Mouse (Mus musculus) MEL (cell line): ENCODE measurements at regions not wholly inside any gene's neighbourhood (a gene's known extent, or its start where the extent isn't known, plus 50 kb on each side); places are given as distances from the start of the nearest gene placed in this dataset.

ENCODE experiments used
- DNase-seq: peaks from one replicate; pipeline ENCODE4 v3.0.0; 2011; ENCODE audit warnings: low read depth, low spot score
- H3K27ac ChIP-seq: 2 replicates; pipeline ENCODE4 v1.5.1; 2012; ENCODE audit warnings: low read depth, mild to moderate bottlenecking, control low read depth, low read length, moderate library complexity; ENCODE audit not compliant: control insufficient read depth
- H3K27me3 ChIP-seq, 2 experiments: fragments of 150-350 bp in 1 of 2; sonication (generic) in 1 of 2; 2 replicates each; pipeline ENCODE4 v1.6.1; 2012; ENCODE audit warnings: low read length in 2 of 2, mild to moderate bottlenecking in 2 of 2, improper control_type of control experiment in 1 of 2, moderate library complexity in 1 of 2; ENCODE audit not compliant: insufficient read depth in 2 of 2, control insufficient read depth in 1 of 2
- H3K36me3 ChIP-seq, 2 experiments: 2 replicates each; pipeline ENCODE4 v1.6.1; 2012 to 2014; ENCODE audit warnings: low read length in 2 of 2, improper control_type of control experiment in 1 of 2, inconsistent platforms in 1 of 2, mild to moderate bottlenecking in 1 of 2; ENCODE audit not compliant: insufficient read depth in 2 of 2, control insufficient read depth in 1 of 2
- H3K4me1 ChIP-seq, 2 experiments: fragments of 150-350 bp in 1 of 2; sonication (generic) in 1 of 2; 2 replicates each; pipeline ENCODE4 v1.6.1; 2012; ENCODE audit warnings: low read length in 2 of 2, improper control_type of control experiment in 1 of 2, mild to moderate bottlenecking in 1 of 2; ENCODE audit not compliant: insufficient read depth in 2 of 2, control insufficient read depth in 1 of 2
- H3K4me3 ChIP-seq, 2 experiments: fragments of 150-350 bp in 1 of 2; sonication (generic) in 1 of 2; 2 replicates each; pipeline ENCODE4 v1.5.1; 2012; ENCODE audit warnings: low read depth in 2 of 2, low read length in 2 of 2, mild to moderate bottlenecking in 2 of 2, moderate library complexity in 2 of 2, control low read depth in 1 of 2, improper control_type of control experiment in 1 of 2; ENCODE audit not compliant: control insufficient read depth in 1 of 2, insufficient read depth in 1 of 2
- H3K79me2 ChIP-seq: 2 replicates; pipeline ENCODE4 v1.6.1; 2012; ENCODE audit warnings: mild to moderate bottlenecking, low read length, moderate library complexity; ENCODE audit not compliant: control insufficient read depth, poor library complexity, insufficient read depth
- H3K9ac ChIP-seq: 2 replicates; pipeline ENCODE4 v1.6.1; 2012; ENCODE audit warnings: low read depth, mild to moderate bottlenecking, control low read depth, low read length, moderate library complexity; ENCODE audit not compliant: control insufficient read depth, poor library complexity, severe bottlenecking
- H3K9me3 ChIP-seq: fragments of 150-350 bp; sonication (generic); replicated peaks from 2 replicates; pipeline ENCODE4 v1.6.1; 2012; ENCODE audit warnings: mild to moderate bottlenecking, low read length, improper control_type of control experiment, moderate library complexity; ENCODE audit not compliant: insufficient read depth
- CHD2 ChIP-seq: IDR thresholded peaks from 2 replicates; pipeline ENCODE4 v1.6.1; 2011; ENCODE audit warnings: low read length, improper control_type of control experiment
- CTCF ChIP-seq, 3 experiments: IDR thresholded peaks in 2 of 3; conservative IDR thresholded peaks in 1 of 3; 2 replicates each; pipeline ENCODE4 v1.5.1; 2011 to 2012; ENCODE audit warnings: low read length in 3 of 3, low read depth in 2 of 3, mild to moderate bottlenecking in 2 of 3, improper control_type of control experiment in 1 of 3, inconsistent platforms in 1 of 3, mixed read lengths in 1 of 3, moderate library complexity in 1 of 3; ENCODE audit not compliant: control insufficient read depth in 1 of 3, insufficient read depth in 1 of 3, poor library complexity in 1 of 3, severe bottlenecking in 1 of 3
- ELF1 ChIP-seq: IDR thresholded peaks from 2 replicates; pipeline ENCODE4 v1.6.1; 2014; ENCODE audit warnings: low read depth, mild to moderate bottlenecking, inconsistent platforms, low read length, improper control_type of control experiment, moderate library complexity
- EP300 ChIP-seq, 2 experiments: IDR thresholded peaks; 2 replicates each; pipeline ENCODE4 v1.6.1; 2011; ENCODE audit warnings: improper control_type of control experiment in 2 of 2, low read length in 2 of 2, low read depth in 1 of 2, mild to moderate bottlenecking in 1 of 2
- ETS1 ChIP-seq: IDR thresholded peaks from 2 replicates; pipeline ENCODE4 v1.6.1; 2012; ENCODE audit warnings: low read depth, mild to moderate bottlenecking, inconsistent platforms, low read length, improper control_type of control experiment, moderate library complexity
- GATA1 ChIP-seq: IDR thresholded peaks from 2 replicates; pipeline ENCODE4 v1.6.1; 2011; ENCODE audit warnings: low read depth, low read length, improper control_type of control experiment
- JUND ChIP-seq: IDR thresholded peaks from 2 replicates; pipeline ENCODE4 v1.6.1; 2011; ENCODE audit warnings: low read depth, mild to moderate bottlenecking, improper control_type of control experiment, low read length
- MAX ChIP-seq: IDR thresholded peaks from 2 replicates; pipeline ENCODE4 v1.6.1; 2011; ENCODE audit warnings: low read length, improper control_type of control experiment
- MEF2A ChIP-seq: IDR thresholded peaks from 2 replicates; pipeline ENCODE4 v1.6.1; 2014; ENCODE audit warnings: low read depth, mild to moderate bottlenecking, inconsistent platforms, low read length, improper control_type of control experiment; ENCODE audit not compliant: poor library complexity, insufficient replicate concordance, severe bottlenecking; ENCODE audit errors: extremely low read depth
- MYC ChIP-seq: IDR thresholded peaks from 2 replicates; pipeline ENCODE4 v1.6.1; 2011; ENCODE audit warnings: low read depth, mild to moderate bottlenecking, low read length, improper control_type of control experiment, moderate library complexity
- NRF1 ChIP-seq: IDR thresholded peaks from 2 replicates; pipeline ENCODE4 v1.6.1; 2014; ENCODE audit warnings: low read depth, mild to moderate bottlenecking, inconsistent platforms, low read length, improper control_type of control experiment, moderate library complexity; ENCODE audit not compliant: poor library complexity, insufficient read depth, severe bottlenecking
- POLR2A ChIP-seq, 2 experiments: IDR thresholded peaks; 2 replicates each; pipeline ENCODE4 v1.6.1; 2011 to 2012; ENCODE audit warnings: low read length in 2 of 2, mild to moderate bottlenecking in 2 of 2, control low read depth in 1 of 2, improper control_type of control experiment in 1 of 2, low read depth in 1 of 2, moderate library complexity in 1 of 2; ENCODE audit not compliant: control insufficient read depth in 1 of 2, insufficient read depth in 1 of 2, poor library complexity in 1 of 2
- POLR2AphosphoS5 ChIP-seq: IDR thresholded peaks from 2 replicates; pipeline ENCODE4 v1.6.1; 2012; ENCODE audit warnings: low read depth, borderline replicate concordance, mild to moderate bottlenecking, inconsistent platforms, low read length, moderate library complexity, mixed read lengths
- SIN3A ChIP-seq: IDR thresholded peaks from 2 replicates; pipeline ENCODE4 v1.6.1; 2012; ENCODE audit warnings: low read length, improper control_type of control experiment, inconsistent platforms
- SMC3 ChIP-seq: IDR thresholded peaks from 2 replicates; pipeline ENCODE4 v1.6.1; 2011; ENCODE audit warnings: low read depth, low read length, improper control_type of control experiment
- TAL1 ChIP-seq: IDR thresholded peaks from 2 replicates; pipeline ENCODE4 v1.6.1; 2012; ENCODE audit warnings: mild to moderate bottlenecking, inconsistent platforms, low read length, moderate library complexity, mixed read lengths
- TBP ChIP-seq: IDR thresholded peaks from 2 replicates; pipeline ENCODE4 v1.8.0; 2011; ENCODE audit warnings: low read depth, low read length, improper control_type of control experiment
- TCF12 ChIP-seq: IDR thresholded peaks from 2 replicates; pipeline ENCODE4 v1.6.1; 2014; ENCODE audit warnings: low read depth, mild to moderate bottlenecking, inconsistent platforms, low read length, improper control_type of control experiment, moderate library complexity
- USF2 ChIP-seq, 2 experiments: IDR thresholded peaks; 2 replicates each; pipeline ENCODE4 v1.6.1; 2011 to 2012; ENCODE audit warnings: improper control_type of control experiment in 2 of 2, low read length in 2 of 2, borderline replicate concordance in 1 of 2, inconsistent platforms in 1 of 2, low read depth in 1 of 2, mild to moderate bottlenecking in 1 of 2; ENCODE audit not compliant: insufficient read depth in 1 of 2
- ZKSCAN1 ChIP-seq: IDR thresholded peaks from 2 replicates; pipeline ENCODE4 v1.6.1; 2012; ENCODE audit warnings: low read depth, mild to moderate bottlenecking, inconsistent platforms, low read length, improper control_type of control experiment, moderate library complexity
- ZNF384 ChIP-seq: IDR thresholded peaks from 2 replicates; pipeline ENCODE4 v1.6.1; 2012; ENCODE audit warnings: low read depth, mild to moderate bottlenecking, inconsistent platforms, low read length, improper control_type of control experiment

GRCm38 (mm10) chr16:30205314-30205815 is 61.9 kb downstream of the Cpn2 start:
- Histone ChIP-seq H3K9ac (no peak overlapping the region), H3K27ac (no peak overlapping the region), H3K36me3 (no peaks in the 10 kb centered on the region), H3K79me2 (no peaks in the 10 kb centered on the region), H3K4me3 (no peak overlapping the region), H3K4me1 (no peaks in the 10 kb centered on the region), H3K9me3 (no peaks in the 10 kb centered on the region), H3K27me3 (peaks cover 2 to 7% of the 10 kb centered on the region in 2 experiments; a peak in 2 of 4 replicates)
- TF ChIP-seq CHD2, result no peak
- no peak for TF ChIP-seq ZKSCAN1
- no peak for TF ChIP-seq CTCF (IDR thresholded peaks at IDR 0.05 in 2 of 3, conservative IDR thresholded peaks at IDR 0.05 in 1 of 3; ENCODE audit: control insufficient read depth in 1 of 3, insufficient read depth in 1 of 3, low read depth in 2 of 3, low read length in 3 of 3, poor library complexity in 1 of 3, severe bottlenecking in 1 of 3)
- no peak for DNase-seq

- no peaks in the 10 kb centered on the region for H3K4me1 ChIP-seq
- H3K79me2 ChIP-seq, result no peaks in the 10 kb centered on the region
- no peaks in the 10 kb centered on the region for H3K9me3 ChIP-seq
- H3K9ac ChIP-seq, result no peak overlapping the region
- no peak for DNase-seq
- H3K27ac ChIP-seq, result no peak overlapping the region
- H3K27me3 ChIP-seq, result peaks cover 2 to 7% of the 10 kb centered on the region in 2 experiments; a peak in 3 of 4 replicates
- no peak overlapping the region for H3K4me3 ChIP-seq
- TF ChIP-seq EP300 (IDR thresholded peaks at IDR 0.05; ENCODE audit: low read depth in 1 of 2, low read length in 2 of 2), result no peak
- no peak for TF ChIP-seq JUND
- no peak for TF ChIP-seq CTCF (IDR thresholded peaks at IDR 0.05 in 2 of 3, conservative IDR thresholded peaks at IDR 0.05 in 1 of 3; ENCODE audit: control insufficient read depth in 1 of 3, insufficient read depth in 1 of 3, low read depth in 2 of 3, low read length in 3 of 3, poor library complexity in 1 of 3, severe bottlenecking in 1 of 3)
- no peak for TF ChIP-seq GATA1
- no peak for TF ChIP-seq ELF1
- TF ChIP-seq MEF2A, result no peak
- TF ChIP-seq POLR2AphosphoS5, result no peak
- no peak for TF ChIP-seq USF2 (IDR thresholded peaks at IDR 0.05; ENCODE audit: borderline replicate concordance in 1 of 2, insufficient read depth in 1 of 2, low read depth in 1 of 2, low read length in 2 of 2)
- TF ChIP-seq SIN3A, result no peak
- TF ChIP-seq ZNF384, result no peak
- no peak for TF ChIP-seq TBP
- no peak for TF ChIP-seq TCF12
- no peak for TF ChIP-seq ETS1
- no peak for TF ChIP-seq MYC
- TF ChIP-seq MAX, result no peak
- no peak for TF ChIP-seq POLR2A (IDR thresholded peaks at IDR 0.05; ENCODE audit: control insufficient read depth in 1 of 2, insufficient read depth in 1 of 2, low read depth in 1 of 2, low read length in 2 of 2, poor library complexity in 1 of 2)
- no peak for TF ChIP-seq NRF1
- no peak for TF ChIP-seq TAL1
- TF ChIP-seq SMC3, result no peak
- TF ChIP-seq, all 39 proteins: peak for 0
- no peaks in the 10 kb centered on the region for H3K36me3 ChIP-seq
Measured at GRCm38 (mm10) chr16:30205816-30206356, 61.4 kb downstream of the Cpn2 start.
